Mouse (Mus musculus) mouse trophoblast stem cell (cell line): ENCODE results near the gene Gm37240.

Experiments
- in situ Hi-C, 2 experiments: fragments of 300-500 bp; cut with MseI, MboI; formaldehyde crosslinking; loops; 2 replicates in 1 of 2; 3 replicates in 1 of 2; pipeline ENCODE4 v1.15.1; 2025

Gm37240 gene

GRCm38 (mm10) chr3:85757435-85757834, 129.9 kb downstream of the Gm37240 start:
- in situ Hi-C loops = no loop called here

- in situ Hi-C loops = no loop called here
These were observed 138.0 kb downstream of the Gm37240 start for GRCm38 (mm10) chr3:85749348-85749747.

- in situ Hi-C loops = no loop called here
These were observed 138.5 kb downstream of the Gm37240 start for GRCm38 (mm10) chr3:85748863-85749262.

- in situ Hi-C loops = no loop called here
These were observed 141.2 kb downstream of the Gm37240 start for GRCm38 (mm10) chr3:85746116-85746515.

GRCm38 (mm10) chr3:85741767-85742166, 145.6 kb downstream of the Gm37240 start:
- in situ Hi-C loops = no loop called here

- in situ Hi-C loops = no loop called here
These were observed 148.7 kb downstream of the Gm37240 start for GRCm38 (mm10) chr3:85738591-85738990.

- in situ Hi-C loops = no loop called here
These were observed 153.2 kb downstream of the Gm37240 start for GRCm38 (mm10) chr3:85733939-85734729.

GRCm38 (mm10) chr3:85727171-85727570, 160.1 kb downstream of the Gm37240 start:
- in situ Hi-C loops = no loop called here

- in situ Hi-C loops = no loop called here
These were observed 161.3 kb downstream of the Gm37240 start for GRCm38 (mm10) chr3:85725971-85726370.

- in situ Hi-C loops = no loop called here
These were observed 162.2 kb downstream of the Gm37240 start for GRCm38 (mm10) chr3:85725110-85725509.

- in situ Hi-C loops = no loop called here
These were observed 164.7 kb downstream of the Gm37240 start for GRCm38 (mm10) chr3:85722581-85722980.

- in situ Hi-C loops = no loop called here
These were observed 171.5 kb downstream of the Gm37240 start for GRCm38 (mm10) chr3:85715764-85716297.

- in situ Hi-C loops = no loop called here
These were observed 173.2 kb downstream of the Gm37240 start for GRCm38 (mm10) chr3:85713936-85714709.

- in situ Hi-C loops = no loop called here
These were observed 176.6 kb downstream of the Gm37240 start for GRCm38 (mm10) chr3:85710695-85711094.

GRCm38 (mm10) chr3:85707421-85707820, 179.9 kb downstream of the Gm37240 start:
- in situ Hi-C loops = loop anchor here (5.0 kb wide), 1 partner anchor 210 kb away; no protein-coding TSS in a partner anchor

GRCm38 (mm10) chr3:85703141-85703882, 184.0 kb downstream of the Gm37240 start:
- in situ Hi-C loops = no loop called here

GRCm38 (mm10) chr3:85698496-85698895, 188.8 kb downstream of the Gm37240 start:
- in situ Hi-C loops = no loop called here

GRCm38 (mm10) chr3:85695056-85695455, 192.3 kb downstream of the Gm37240 start:
- in situ Hi-C loops = no loop called here

GRCm38 (mm10) chr3:85693013-85693412, 194.3 kb downstream of the Gm37240 start:
- in situ Hi-C loops = no loop called here

- in situ Hi-C loops = no loop called here
These were observed 196.2 kb downstream of the Gm37240 start for GRCm38 (mm10) chr3:85691134-85691533.

- in situ Hi-C loops = no loop called here
These were observed 199.0 kb downstream of the Gm37240 start for GRCm38 (mm10) chr3:85688341-85688740.

- in situ Hi-C loops = no loop called here
These were observed 202.0 kb downstream of the Gm37240 start for GRCm38 (mm10) chr3:85685271-85685670.
